Mouse (Mus musculus): ENCODE results near the gene Eif5a.

GRCm38 (mm10) chr11:69950807-69951459 lies 29.2 kb upstream of the Eif5a start:
- TF ChIP-seq POLR2A (IDR thresholded peaks at IDR 0.05; ENCODE audit: insufficient read length, low read depth) (no peak), MAX (IDR thresholded peaks at IDR 0.05; ENCODE audit: low read depth) (no peak), USF1 (IDR thresholded peaks at IDR 0.05; ENCODE audit: low read depth) (no peak), POLR2AphosphoS2 (IDR thresholded peaks at IDR 0.05; ENCODE audit: insufficient read length, low read depth) (no peak), TCF12 (IDR thresholded peaks at IDR 0.05; ENCODE audit: insufficient read depth, poor library complexity, severe bottlenecking) (no peak), TCF3 (IDR thresholded peaks at IDR 0.05; ENCODE audit: insufficient read length, low read depth) (no peak), E2F4 (IDR thresholded peaks at IDR 0.05; ENCODE audit: insufficient read depth) (no peak), MYOD1 (IDR thresholded peaks at IDR 0.05; ENCODE audit: control insufficient read depth in 1 of 3, insufficient read length in 2 of 3, low read depth in 2 of 3) (no peak), SRF (IDR thresholded peaks at IDR 0.05; ENCODE audit: control insufficient read depth, insufficient read length, low read depth) (no peak)

Measured in myocyte (in vitro differentiated cells).